Mouse (Mus musculus): ENCODE data around the gene Hoxc4. TPM values are rescaled to one million over a fixed set of nuclear protein-coding genes. Genes with fewer than 3 reads are reported as not detected.

The Hoxc4 gene
- total RNA-seq, 2 experiments from 2014 or later, result not detected

DNA sequence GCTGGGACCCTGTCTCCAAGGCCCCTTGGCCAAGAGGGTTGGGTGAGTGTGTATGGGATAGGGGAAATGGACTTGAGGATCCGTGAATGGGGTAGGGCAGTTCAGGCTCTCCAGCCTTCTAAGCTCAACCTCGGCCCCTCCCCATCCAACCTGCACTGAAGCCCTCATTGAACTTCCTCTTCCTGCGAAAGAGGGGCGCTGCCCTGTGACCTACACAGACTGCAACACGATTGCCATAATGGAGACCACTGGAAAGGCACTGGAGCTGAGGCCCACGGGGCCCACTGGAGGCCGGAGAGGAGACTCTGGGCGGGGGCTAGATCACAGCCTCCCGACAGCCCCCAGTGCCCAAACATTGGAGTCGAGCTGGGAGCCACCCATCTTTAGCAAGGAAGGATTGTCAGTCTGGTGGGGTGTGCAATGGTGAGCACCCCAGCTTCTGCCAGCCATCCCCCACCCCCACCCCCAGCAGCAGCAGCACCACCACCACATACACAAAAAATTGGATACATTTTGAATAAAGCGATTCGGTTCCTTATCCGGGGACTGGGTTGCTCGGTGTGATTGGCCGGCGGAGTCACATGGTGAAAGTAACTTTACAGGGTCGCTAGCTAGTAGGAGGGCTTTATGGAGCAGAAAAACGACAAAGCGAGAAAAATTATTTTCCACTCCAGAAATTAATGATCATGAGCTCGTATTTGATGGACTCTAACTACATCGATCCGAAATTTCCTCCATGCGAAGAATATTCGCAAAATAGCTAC, 15.5 kb downstream of the Hoxc4 start:
- intact Hi-C loops (cut with DNase I), result loop anchor here (5.0 kb wide), 1 partner anchor 112 kb away; the partner anchor contains the start of gene Hoxc13
- no peak for DNase-seq

DNA sequence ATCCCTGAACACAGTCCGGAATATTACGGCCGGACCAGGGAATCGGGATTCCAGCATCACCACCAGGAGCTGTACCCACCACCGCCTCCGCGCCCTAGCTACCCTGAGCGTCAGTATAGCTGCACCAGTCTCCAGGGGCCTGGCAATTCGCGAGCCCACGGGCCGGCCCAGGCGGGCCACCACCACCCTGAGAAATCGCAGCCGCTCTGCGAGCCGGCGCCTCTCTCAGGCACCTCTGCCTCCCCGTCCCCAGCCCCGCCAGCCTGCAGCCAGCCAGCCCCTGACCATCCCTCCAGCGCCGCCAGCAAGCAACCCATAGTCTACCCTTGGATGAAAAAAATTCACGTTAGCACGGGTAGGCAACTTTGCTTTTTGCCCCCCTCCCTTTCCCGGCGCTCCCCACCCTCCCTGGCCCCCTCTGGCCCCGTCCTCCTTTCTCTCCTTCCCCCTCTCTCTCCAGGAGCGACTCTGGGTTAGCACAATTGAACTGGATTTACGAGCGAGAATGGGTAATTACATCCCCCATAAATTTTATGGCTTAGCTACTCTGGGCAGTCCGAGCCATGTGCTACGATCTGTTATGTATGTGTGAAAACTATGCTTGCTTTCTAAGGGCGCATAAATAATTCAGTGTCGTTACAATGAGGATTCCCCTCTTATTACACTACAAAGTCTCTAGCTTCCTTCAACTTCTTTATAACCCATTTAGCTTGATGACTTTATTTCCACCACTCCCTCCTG, 16.2 kb downstream of the Hoxc4 start:
- no peak for DNase-seq
- intact Hi-C loops (cut with DNase I), result loop anchor here (5.0 kb wide), 1 partner anchor 113 kb away; the partner anchor contains the start of gene Hoxc13

- no peak for DNase-seq
- intact Hi-C loops (cut with DNase I), result no loop called here
These were observed 16.8 kb downstream of the Hoxc4 start for GRCm38 (mm10) chr15:103035548-103035881.

DNA sequence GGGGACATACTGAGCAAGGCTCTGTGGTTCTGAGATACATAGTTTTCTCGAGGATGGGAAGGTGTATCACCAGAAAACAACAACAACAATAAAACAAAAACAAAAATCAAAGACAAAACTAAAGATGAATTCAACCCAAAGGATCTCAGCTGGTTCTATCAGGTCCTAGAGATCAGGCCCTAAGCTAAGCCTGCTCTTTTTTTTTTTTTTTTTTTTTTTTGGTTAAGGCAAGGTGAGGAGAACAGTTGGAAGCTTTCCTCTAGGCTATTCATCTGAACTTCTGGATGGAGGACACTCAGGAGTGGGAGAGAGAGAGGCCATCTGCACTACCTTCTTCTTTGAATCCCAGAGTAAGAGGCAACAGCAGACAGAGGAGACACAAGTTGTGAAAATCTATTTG, 18.8 kb downstream of the Hoxc4 start:
- no peak for DNase-seq
- intact Hi-C loops (cut with DNase I), result no loop called here

- DNase-seq, result no peak
- intact Hi-C loops (cut with DNase I), result no loop called here
These were observed 20.2 kb downstream of the Hoxc4 start for GRCm38 (mm10) chr15:103038701-103039480.

DNA sequence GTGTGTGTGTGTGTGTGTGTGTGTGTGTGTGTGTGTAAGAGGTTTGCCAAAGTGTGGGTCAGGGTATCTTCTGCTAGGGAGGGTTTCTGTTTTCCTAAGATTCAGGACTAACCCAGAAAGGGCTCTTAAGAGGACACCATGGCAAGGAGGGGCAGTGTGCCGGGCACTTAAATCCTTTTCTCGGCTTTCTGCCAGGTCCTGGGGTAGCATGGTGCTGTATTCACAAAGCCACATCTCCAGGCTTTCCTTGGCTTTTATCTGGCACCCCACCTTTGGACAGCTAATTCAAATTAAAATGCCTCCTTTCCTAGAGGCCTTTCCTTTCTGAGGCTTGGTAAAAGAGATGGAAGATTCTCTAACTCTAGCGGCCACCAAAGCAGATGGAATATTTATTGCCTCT, 20.9 kb downstream of the Hoxc4 start:
- intact Hi-C loops (cut with DNase I), result no loop called here
- DNase-seq, result no peak

GRCm38 (mm10) chr15:103040601-103041000, 21.9 kb downstream of the Hoxc4 start:
- no peak for DNase-seq
- intact Hi-C loops (cut with DNase I), result no loop called here

- DNase-seq, result no peak
- intact Hi-C loops (cut with DNase I), result no loop called here
These were observed 22.9 kb downstream of the Hoxc4 start for GRCm38 (mm10) chr15:103041613-103042012.

DNA sequence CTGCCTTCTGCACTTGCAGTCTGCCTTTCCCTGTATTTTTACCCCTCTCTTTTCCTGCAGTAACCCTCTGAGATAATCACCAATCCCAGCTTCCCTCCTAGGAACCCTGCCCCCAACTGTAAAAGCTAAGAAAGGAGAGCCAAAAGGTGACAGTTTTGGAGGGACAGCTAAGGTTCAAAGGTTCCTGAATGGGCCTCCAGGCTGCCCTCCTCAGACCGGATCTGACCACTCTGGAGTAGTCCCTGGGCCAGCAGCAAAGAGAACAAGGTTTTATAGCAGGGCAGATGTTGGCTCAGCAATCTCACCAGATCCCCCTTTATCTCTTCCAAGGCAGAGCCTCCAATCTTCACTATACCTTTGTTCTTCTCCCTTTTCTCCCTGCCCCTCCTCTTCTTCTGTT, 23.5 kb downstream of the Hoxc4 start:
- no peak for DNase-seq
- intact Hi-C loops (cut with DNase I), result no loop called here

DNA sequence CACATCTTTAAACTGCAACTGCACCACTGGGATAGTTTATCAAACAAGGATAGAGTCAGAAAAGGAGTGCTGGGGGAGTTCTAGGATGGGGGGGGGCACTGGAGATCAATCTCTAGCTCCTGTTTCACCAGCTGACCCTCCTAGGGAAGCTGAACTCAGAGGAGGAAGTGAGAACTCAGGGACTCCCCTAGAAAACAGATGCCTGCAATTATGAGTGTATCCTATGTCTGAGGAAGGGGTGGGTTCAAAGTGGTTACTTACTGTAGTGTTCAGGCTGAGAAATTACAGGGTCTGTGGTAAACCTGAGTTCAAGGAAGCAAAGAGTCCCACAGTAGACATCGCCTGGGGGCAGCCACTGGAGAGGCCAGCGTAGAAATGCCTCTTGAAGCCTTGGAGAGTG, 32.9 kb downstream of the Hoxc4 start:
- intact Hi-C loops (cut with DNase I), result no loop called here

GRCm38 (mm10) chr15:103053210-103053609, 34.5 kb downstream of the Hoxc4 start:
- no peak for DNase-seq
- intact Hi-C loops (cut with DNase I), result no loop called here

More for the DNA sequence above, 32.9 kb downstream of the Hoxc4 start:
- no peak for DNase-seq

- intact Hi-C loops (cut with DNase I), result no loop called here
- no peak for DNase-seq
These were observed 37.7 kb downstream of the Hoxc4 start for GRCm38 (mm10) chr15:103056396-103056795.

GRCm38 (mm10) chr15:103058715-103059114, 40.0 kb downstream of the Hoxc4 start:
- intact Hi-C loops (cut with DNase I), result no loop called here
- DNase-seq, result no peak

- intact Hi-C loops (cut with DNase I), result no loop called here
- no peak for DNase-seq
These were observed 40.8 kb downstream of the Hoxc4 start for GRCm38 (mm10) chr15:103059393-103059992.

- intact Hi-C loops (cut with DNase I), result no loop called here
These were observed 41.2 kb downstream of the Hoxc4 start for GRCm38 (mm10) chr15:103060021-103060340.

DNA sequence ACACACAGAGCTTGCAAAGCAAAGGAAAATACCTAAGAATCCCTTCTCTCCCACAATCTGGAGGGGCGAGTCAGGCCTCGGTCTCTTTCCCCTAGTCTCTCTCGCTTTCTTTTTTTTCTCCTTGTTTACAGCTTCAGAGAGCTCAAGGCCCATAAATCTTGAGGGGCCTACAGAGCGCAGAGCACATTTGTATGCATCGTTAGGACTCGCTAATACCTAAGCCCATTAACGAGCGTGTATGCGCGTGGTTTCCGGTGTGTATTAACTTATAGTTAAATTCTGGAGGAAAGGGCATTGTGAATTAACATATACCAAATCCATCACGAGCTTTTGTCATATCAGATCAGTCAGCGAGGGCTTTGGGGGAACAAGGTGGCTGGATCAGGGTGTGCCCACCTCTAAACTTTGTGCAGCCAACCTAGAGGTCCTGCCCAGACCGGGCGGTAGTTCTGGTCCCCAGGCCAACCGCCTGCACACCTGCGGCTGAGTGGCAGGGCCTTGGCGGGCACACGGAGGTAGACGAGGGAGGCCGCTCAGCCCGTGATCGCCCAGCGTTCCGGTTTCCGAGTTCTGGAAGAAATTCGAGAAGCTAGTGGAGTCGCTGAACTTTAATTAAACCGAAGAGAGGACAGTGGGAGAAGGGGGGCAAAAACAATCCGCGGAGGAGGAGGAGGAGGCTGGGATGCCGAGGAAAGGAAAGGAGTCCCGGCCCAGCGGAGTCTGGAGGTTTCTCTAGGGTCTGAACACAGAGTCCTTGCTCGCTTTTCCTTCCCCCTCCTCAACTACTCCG, 41.8 kb downstream of the Hoxc4 start:
- intact Hi-C loops (cut with DNase I), result no loop called here
- DNase-seq, result no peak

More at GRCm38 (mm10) chr15:103060021-103060340, 41.2 kb downstream of the Hoxc4 start:
- no peak for DNase-seq

- intact Hi-C loops (cut with DNase I), result no loop called here
- DNase-seq, result no peak
These were observed 42.5 kb downstream of the Hoxc4 start for GRCm38 (mm10) chr15:103061131-103061825.

DNA sequence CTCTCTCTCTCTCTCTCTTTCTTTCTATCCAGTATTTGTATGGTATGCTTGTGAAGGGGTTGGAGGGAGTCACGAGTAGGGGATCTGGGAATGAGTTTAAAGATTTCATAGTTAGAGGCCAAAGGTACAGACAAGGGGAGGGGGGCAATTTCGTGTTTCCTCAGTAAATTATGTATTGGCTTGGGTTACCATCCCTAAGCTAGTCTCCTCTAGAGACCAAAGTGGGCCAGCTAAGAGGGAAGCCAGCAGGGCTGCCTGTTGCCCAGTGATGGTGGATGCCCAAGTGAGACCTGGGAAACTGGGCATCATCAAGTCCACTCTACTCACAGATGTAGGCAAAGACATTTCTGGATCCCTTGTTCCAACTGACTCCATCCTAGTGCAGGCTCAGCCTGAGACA, 43.3 kb downstream of the Hoxc4 start:
- intact Hi-C loops (cut with DNase I), result no loop called here
- no peak for DNase-seq

DNA sequence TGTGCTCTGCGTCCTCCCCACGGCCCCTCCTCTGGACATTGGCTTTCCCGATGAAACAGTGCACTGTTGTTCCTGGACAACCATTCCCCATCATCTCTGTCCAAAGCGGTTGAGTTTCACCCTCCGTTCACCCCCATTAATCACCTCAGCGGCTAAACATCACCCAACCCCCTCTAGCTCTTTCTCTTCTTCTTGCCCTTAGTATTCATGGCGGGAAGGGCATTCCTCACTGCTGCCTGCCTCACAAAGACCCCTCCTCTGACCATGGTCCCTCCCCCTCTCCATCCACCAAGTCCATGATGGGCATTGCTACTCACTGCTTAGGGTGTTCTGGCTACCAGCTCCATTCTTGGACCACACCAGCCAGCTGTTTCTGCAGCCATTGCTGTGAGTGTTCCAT, 46.9 kb downstream of the Hoxc4 start:
- no peak for DNase-seq
- intact Hi-C loops (cut with DNase I), result no loop called here

DNA sequence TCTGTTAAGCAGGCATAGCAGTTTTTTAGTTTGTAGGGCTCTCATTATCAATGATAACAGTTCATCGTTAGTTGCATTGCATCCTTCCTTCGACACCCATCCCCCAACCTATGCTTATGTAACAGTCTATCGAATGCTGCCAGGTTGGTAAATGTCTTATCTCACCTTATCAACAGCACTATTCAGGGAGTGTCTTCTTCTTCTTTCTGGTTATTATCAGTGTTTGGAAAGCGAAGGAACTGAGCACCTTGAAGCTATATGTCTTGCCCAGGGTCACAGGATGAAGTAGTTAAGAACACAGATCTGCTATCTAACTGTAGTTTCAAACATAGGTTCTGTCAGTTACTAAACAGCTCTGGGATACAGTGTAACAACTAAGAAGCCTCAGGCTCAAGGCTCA, 49.0 kb downstream of the Hoxc4 start:
- DNase-seq, result no peak
- intact Hi-C loops (cut with DNase I), result no loop called here

All from heart, postnatal 36 days (tissue).